Mouse (Mus musculus) left cerebral cortex, postnatal 10 days (tissue): ENCODE results near the gene Sectm1b. TPM values are rescaled to one million over a fixed set of nuclear protein-coding genes. Genes with fewer than 3 reads are reported as not detected.

Experiments used
- total RNA-seq, 2 experiments: library from RNA; stranded (reverse); gene quantifications; 2 replicates each; pipeline ENCODE4 v1.2.3; 2021

Gene Sectm1b
- total RNA-seq, 2 experiments from 2014 or later, result not detected

Other genes with a start within 250 kb of the Sectm1b start
- 100 to 1,000 TPM; 258 to 269 TPM for gene Fasn, start 239.0 kb downstream of the Sectm1b start, total RNA-seq
- gene Ccdc57, start 130.7 kb downstream of the Sectm1b start, total RNA-seq, result 1 to 10 TPM; 8.1 to 8.4 TPM
- gene Slc16a3, start 115.1 kb downstream of the Sectm1b start, total RNA-seq, result 1 to 10 TPM; 3.6 to 5.1 TPM
- 100 to 1,000 TPM; 112 to 119 TPM for gene Csnk1d, start 72.2 kb downstream of the Sectm1b start, total RNA-seq
- gene Cd7, start 24.2 kb downstream of the Sectm1b start, total RNA-seq, result not detected
- gene Sectm1a, start 17.7 kb upstream of the Sectm1b start, total RNA-seq, result not detected
- not detected for gene Tex19.2, start 55.1 kb upstream of the Sectm1b start, total RNA-seq
- gene Tex19.1, start 82.6 kb upstream of the Sectm1b start, total RNA-seq, result not detected
- gene Uts2r, start 96.7 kb upstream of the Sectm1b start, total RNA-seq, result not detected
- 10 to 100 TPM; 41.0 to 42.7 TPM for gene Hexdc, start 140.9 kb upstream of the Sectm1b start, total RNA-seq
- gene Ogfod3, start 141.1 kb upstream of the Sectm1b start, total RNA-seq, result 1 to 10 TPM; 7.4 to 9.2 TPM
- 10 to 100 TPM; 22.8 to 24.7 TPM for gene Cybc1, start 165.8 kb upstream of the Sectm1b start, total RNA-seq
- gene Narf, start 173.7 kb upstream of the Sectm1b start, total RNA-seq, result 10 to 100 TPM; 67.6 to 80.3 TPM
- gene Foxk2, start 196.4 kb upstream of the Sectm1b start, total RNA-seq, result 100 to 1,000 TPM; 118 to 121 TPM